Mouse (Mus musculus) stomach, embryonic 14.5 days (tissue): ENCODE measurements around the gene Tnfaip2. TPM values are rescaled to one million over a fixed set of nuclear protein-coding genes. Genes with fewer than 3 reads are reported as not detected.

Source experiments
- ATAC-seq: fragments of 200-750 bp; cut with Nextera tagmentation; 2 replicates; pipeline ENCODE4 v1.8.0; 2017; ENCODE audit warnings: low read depth, moderate TSS enrichment; ENCODE audit not compliant: insufficient number of reproducible peaks, insufficient read depth, low FRiP score
- H3K27ac ChIP-seq: fragments of 300-500 bp; sonication (generic); 2 replicates; pipeline ENCODE4 v1.5.1; 2014; ENCODE audit warnings: mild to moderate bottlenecking, low read length, moderate library complexity, mixed read lengths
- H3K27me3 ChIP-seq: fragments of 300-500 bp; sonication (generic); 2 replicates; pipeline ENCODE4 v1.6.1; 2014; ENCODE audit warnings: low read length, control low read depth, mixed read lengths; ENCODE audit not compliant: control insufficient read depth, insufficient read depth
- H3K36me3 ChIP-seq: fragments of 300-500 bp; sonication (generic); 2 replicates; pipeline ENCODE4 v1.6.1; 2014; ENCODE audit warnings: mild to moderate bottlenecking, control low read depth, low read length, moderate library complexity, mixed read lengths; ENCODE audit not compliant: control insufficient read depth, insufficient read depth
- H3K4me1 ChIP-seq: fragments of 300-500 bp; sonication (generic); 2 replicates; pipeline ENCODE4 v1.6.1; 2014; ENCODE audit warnings: low read length, control low read depth, mixed read lengths; ENCODE audit not compliant: control insufficient read depth, insufficient read depth
- H3K4me2 ChIP-seq: fragments of 300-500 bp; sonication (generic); replicated peaks from 2 replicates; pipeline ENCODE4 v1.6.1; 2014; ENCODE audit warnings: low read depth, low read length, control low read depth
- H3K4me3 ChIP-seq: fragments of 300-500 bp; sonication (generic); 2 replicates; pipeline ENCODE4 v1.5.1; 2014; ENCODE audit warnings: low read depth, low read length, control low read depth
- H3K9ac ChIP-seq: fragments of 300-500 bp; sonication (generic); replicated peaks from 2 replicates; pipeline ENCODE4 v1.6.1; 2014; ENCODE audit warnings: low read depth, mild to moderate bottlenecking, control low read depth, low read length, moderate library complexity, mixed read lengths
- H3K9me3 ChIP-seq: fragments of 300-500 bp; sonication (generic); 2 replicates; pipeline ENCODE4 v1.6.1; 2016; ENCODE audit warnings: low read depth, low read length, control low read depth; ENCODE audit not compliant: control insufficient read depth
- WGBS: fragments of 180-500 bp; shearing (Covaris S2); extraction: QIAGEN DNeasy Blood & Tissue Kit; methylation state at CpG from one replicate; pipeline ENCODE4 v1.1.7; 2014; 5-methylcytosine and 5-hydroxymethylcytosine counted together
- polyA plus RNA-seq: library from polyadenylated mRNA; unstranded; fragments of >200 nt; fragmentation: Nextera tagmentation; extraction: Ambion mirVana; gene quantifications from 2 replicates; pipeline ENCODE4 v1.2.1, GENCODE M21; 2014

Tnfaip2 gene
- polyA plus RNA-seq, 1 experiment from 2014 or later = 5.0 TPM

- Histone ChIP-seq H3K27ac (no peak overlapping the region), H3K4me3 (peak overlapping the region; percentile 20), H3K4me1 (peaks cover 28% of the 10 kb centered on the region; the same call in 1 of the 2 replicates), H3K27me3 (peaks cover 75% of the 10 kb centered on the region), H3K36me3 (no peaks in the 10 kb centered on the region), H3K9me3 (no peaks in the 10 kb centered on the region), H3K4me2 (peak overlapping the region; percentile 38), H3K9ac (no peak overlapping the region)
- no peak for ATAC-seq
- WGBS = 13% methylated on average over 27 of the region's 27 CpGs
These were observed 3.8 kb downstream of the Tnfaip2 start for GRCm38 (mm10) chr12:111445890-111446613.

- Histone ChIP-seq H3K4me2 (no peak overlapping the region), H3K27me3 (peaks cover 74% of the 10 kb centered on the region), H3K4me1 (peaks cover 28% of the 10 kb centered on the region; the same call in 1 of the 2 replicates), H3K9ac (no peak overlapping the region), H3K4me3 (no peak overlapping the region), H3K27ac (no peak overlapping the region), H3K9me3 (no peaks in the 10 kb centered on the region), H3K36me3 (no peaks in the 10 kb centered on the region)
- 47% methylated on average over 5 of the region's 5 CpGs for WGBS
- ATAC-seq = no peak
These were observed 4.5 kb downstream of the Tnfaip2 start for GRCm38 (mm10) chr12:111446745-111447144.

- no peaks in the 10 kb centered on the region for H3K9me3 ChIP-seq
- no peak for ATAC-seq
- H3K27me3 ChIP-seq = peaks cover 70% of the 10 kb centered on the region
- H3K27ac ChIP-seq = no peak overlapping the region
- no peak overlapping the region for H3K4me2 ChIP-seq
- no peak overlapping the region for H3K9ac ChIP-seq
- WGBS = 30% methylated on average over 9 of the region's 9 CpGs
- H3K4me1 ChIP-seq = peaks cover 28% of the 10 kb centered on the region; the same call in 1 of the 2 replicates
- no peaks in the 10 kb centered on the region for H3K36me3 ChIP-seq
- H3K4me3 ChIP-seq = no peak overlapping the region
These were observed 5.1 kb downstream of the Tnfaip2 start for GRCm38 (mm10) chr12:111447350-111447749.

GRCm38 (mm10) chr12:111447898-111448760 lies 5.9 kb downstream of the Tnfaip2 start:
- WGBS = 33% methylated on average over 22 of the region's 22 CpGs
- Histone ChIP-seq H3K4me2 (no peak overlapping the region), H3K4me1 (peaks cover 25% of the 10 kb centered on the region; the same call in 1 of the 2 replicates), H3K27me3 (peaks cover 62% of the 10 kb centered on the region), H3K27ac (no peak overlapping the region), H3K9me3 (no peaks in the 10 kb centered on the region), H3K4me3 (no peak overlapping the region), H3K9ac (no peak overlapping the region), H3K36me3 (no peaks in the 10 kb centered on the region)
- no peak for ATAC-seq

- Histone ChIP-seq H3K9me3 (no peaks in the 10 kb centered on the region), H3K9ac (no peak overlapping the region), H3K27me3 (peaks cover 52% of the 10 kb centered on the region), H3K36me3 (no peaks in the 10 kb centered on the region), H3K4me1 (peaks cover 27% of the 10 kb centered on the region; the same call in 1 of the 2 replicates), H3K4me2 (no peak overlapping the region), H3K4me3 (no peak overlapping the region), H3K27ac (no peak overlapping the region)
- 17% methylated on average over 14 of the region's 14 CpGs for WGBS
- ATAC-seq = no peak
These were observed 6.8 kb downstream of the Tnfaip2 start for GRCm38 (mm10) chr12:111448931-111449705.

- 38% methylated on average over 6 of the region's 6 CpGs for WGBS
- no peak overlapping the region for H3K4me2 ChIP-seq
- no peak for ATAC-seq
- no peaks in the 10 kb centered on the region for H3K36me3 ChIP-seq
- H3K27ac ChIP-seq = no peak overlapping the region
- H3K9ac ChIP-seq = no peak overlapping the region
- no peak overlapping the region for H3K4me3 ChIP-seq
- peaks cover 40% of the 10 kb centered on the region for H3K27me3 ChIP-seq
- peaks cover 37% of the 10 kb centered on the region for H3K4me1 ChIP-seq
- H3K9me3 ChIP-seq = no peaks in the 10 kb centered on the region
These were observed 8.1 kb downstream of the Tnfaip2 start for GRCm38 (mm10) chr12:111450359-111450758.

GRCm38 (mm10) chr12:111451561-111451960 lies 9.3 kb downstream of the Tnfaip2 start:
- Histone ChIP-seq H3K9me3 (no peaks in the 10 kb centered on the region), H3K27me3 (peaks cover 28% of the 10 kb centered on the region), H3K9ac (no peak overlapping the region), H3K36me3 (no peaks in the 10 kb centered on the region), H3K4me1 (peaks cover 39% of the 10 kb centered on the region), H3K4me2 (no peak overlapping the region), H3K27ac (no peak overlapping the region), H3K4me3 (no peak overlapping the region)
- 78% methylated on average over 7 of the region's 7 CpGs for WGBS
- no peak for ATAC-seq

GRCm38 (mm10) chr12:111454021-111454420 lies 11.8 kb downstream of the Tnfaip2 start:
- 33% methylated on average over 4 of the region's 4 CpGs for WGBS
- Histone ChIP-seq H3K27me3 (peaks cover 4% of the 10 kb centered on the region; the same call in 1 of the 2 replicates), H3K9ac (no peak overlapping the region), H3K27ac (no peak overlapping the region), H3K36me3 (no peaks in the 10 kb centered on the region), H3K4me2 (no peak overlapping the region), H3K9me3 (no peaks in the 10 kb centered on the region), H3K4me3 (no peak overlapping the region), H3K4me1 (peaks cover 25% of the 10 kb centered on the region)
- no peak for ATAC-seq
